Mouse (Mus musculus): ENCODE results near the gene Tm4sf5.
A peak's percentile ranks its signal among the peaks of the same experiment; 100 is the strongest.
"Not testable (repeated sequence)": the region's sequence is repeated elsewhere in the genome, so short reads cannot be mapped to it uniquely, and the experiment has no call there.

Gene Tm4sf5

GRCm38 (mm10) chr11:70504970-70505369 is at the start of gene Tm4sf5:
TSS of gene Tm4sf5 (plus strand) at chr11:70505244.
- no peak for DNase-seq

GRCm38 (mm10) chr11:70458688-70459600 is 46.1 kb upstream of the Tm4sf5 start, which contains the start of gene Zmynd15:
TSS of gene Zmynd15 (plus strand) at chr11:70459433.
- no peak for DNase-seq

- no peak for DNase-seq
Observed at GRCm38 (mm10) chr11:70459601-70460101, 45.4 kb upstream of the Tm4sf5 start, which contains the start of gene Cxcl16. TSS of gene Cxcl16 (minus strand) at chr11:70459984.

GRCm38 (mm10) chr11:70463970-70464369 is 41.1 kb upstream of the Tm4sf5 start:
- no peak for DNase-seq

- DNase-seq: no peak
Observed at GRCm38 (mm10) chr11:70465211-70465610, 39.8 kb upstream of the Tm4sf5 start.

GRCm38 (mm10) chr11:70465824-70466223 is 39.2 kb upstream of the Tm4sf5 start:
- no peak for DNase-seq

GRCm38 (mm10) chr11:70467902-70468619 is 37.0 kb upstream of the Tm4sf5 start:
- no peak for DNase-seq

GRCm38 (mm10) chr11:70469764-70470163 is 35.3 kb upstream of the Tm4sf5 start:
- DNase-seq: no peak

- DNase-seq: no peak
Observed at GRCm38 (mm10) chr11:70472716-70473115, 32.3 kb upstream of the Tm4sf5 start.

GRCm38 (mm10) chr11:70473291-70473690 is 31.8 kb upstream of the Tm4sf5 start:
- not testable (repeated sequence) for DNase-seq

- no peak for DNase-seq
Observed at GRCm38 (mm10) chr11:70474872-70475534, 30.0 kb upstream of the Tm4sf5 start.

- no peak for DNase-seq
Observed at GRCm38 (mm10) chr11:70485498-70485897, 19.5 kb upstream of the Tm4sf5 start.

GRCm38 (mm10) chr11:70487816-70488215 is 17.2 kb upstream of the Tm4sf5 start:
- DNase-seq: no peak

GRCm38 (mm10) chr11:70489138-70489537 is 15.9 kb upstream of the Tm4sf5 start:
- DNase-seq: no peak

- DNase-seq: no peak
Observed at GRCm38 (mm10) chr11:70489684-70490083, 15.4 kb upstream of the Tm4sf5 start.

- DNase-seq: no peak
Observed at GRCm38 (mm10) chr11:70499566-70500475, 5.2 kb upstream of the Tm4sf5 start.

- DNase-seq: no peak
Observed at GRCm38 (mm10) chr11:70500476-70500812, 4.6 kb upstream of the Tm4sf5 start.

GRCm38 (mm10) chr11:70502018-70502417 is 3.0 kb upstream of the Tm4sf5 start:
- no peak for DNase-seq

- DNase-seq: peak; percentile 90
Observed at GRCm38 (mm10) chr11:70506385-70506784, 1.3 kb downstream of the Tm4sf5 start.

- DNase-seq: peak; percentile 54
Observed at GRCm38 (mm10) chr11:70506962-70507515, 2.0 kb downstream of the Tm4sf5 start.

- DNase-seq: peak; percentile 72
Observed at GRCm38 (mm10) chr11:70509753-70510564, 4.9 kb downstream of the Tm4sf5 start.

Data from thymus, postnatal 14 days (tissue).